Mouse (Mus musculus): Measurements from ENCODE around the gene Myh2.

Myh2 gene

GRCm38 (mm10) chr11:67170727-67171126 lies at the start of gene Myh2:
Gene Myh2, plus strand, starts transcription at chr11:67171027.
- DNase-seq = no peak

GRCm38 (mm10) chr11:67124943-67125342 lies 45.9 kb upstream of the Myh2 start:
- no peak for DNase-seq

- DNase-seq = peak; percentile 78
Observed at GRCm38 (mm10) chr11:67125361-67125760, 45.5 kb upstream of the Myh2 start.

- no peak for DNase-seq
Observed at GRCm38 (mm10) chr11:67133526-67133925, 37.3 kb upstream of the Myh2 start.

- DNase-seq = no peak
Observed at GRCm38 (mm10) chr11:67134654-67135053, 36.2 kb upstream of the Myh2 start.

GRCm38 (mm10) chr11:67135532-67135931 lies 35.3 kb upstream of the Myh2 start:
- DNase-seq = no peak

- no peak for DNase-seq
Observed at GRCm38 (mm10) chr11:67139556-67139955, 31.3 kb upstream of the Myh2 start.

GRCm38 (mm10) chr11:67140175-67140574 lies 30.7 kb upstream of the Myh2 start:
- DNase-seq = no peak

- DNase-seq = no peak
Observed at GRCm38 (mm10) chr11:67141031-67141430, 29.8 kb upstream of the Myh2 start.

- DNase-seq = no peak
Observed at GRCm38 (mm10) chr11:67142047-67142446, 28.8 kb upstream of the Myh2 start.

GRCm38 (mm10) chr11:67143065-67143464 lies 27.8 kb upstream of the Myh2 start:
- no peak for DNase-seq

GRCm38 (mm10) chr11:67143863-67144498 lies 26.8 kb upstream of the Myh2 start:
- no peak for DNase-seq

GRCm38 (mm10) chr11:67144559-67145265 lies 26.1 kb upstream of the Myh2 start:
- no peak for DNase-seq

- DNase-seq = no peak
Observed at GRCm38 (mm10) chr11:67145482-67146408, 25.1 kb upstream of the Myh2 start.

GRCm38 (mm10) chr11:67146409-67147282 lies 24.2 kb upstream of the Myh2 start:
- DNase-seq = no peak

GRCm38 (mm10) chr11:67147283-67147921 lies 23.4 kb upstream of the Myh2 start:
- no peak for DNase-seq

- DNase-seq = no peak
Observed at GRCm38 (mm10) chr11:67148286-67149012, 22.4 kb upstream of the Myh2 start.

GRCm38 (mm10) chr11:67150237-67150636 lies 20.6 kb upstream of the Myh2 start:
- DNase-seq = no peak

- DNase-seq = no peak
Observed at GRCm38 (mm10) chr11:67151159-67151558, 19.7 kb upstream of the Myh2 start.

GRCm38 (mm10) chr11:67151651-67152630 lies 18.9 kb upstream of the Myh2 start:
- DNase-seq = no peak

All from layer of hippocampus, adult 9-11 months (tissue).